Mouse (Mus musculus) CD8-positive naive resting alpha-beta T cell, adult 57 days (primary cell): Measurements from ENCODE around the gene Kcnmb4. TPM values are rescaled to one million over a fixed set of nuclear protein-coding genes. Genes with fewer than 3 reads are reported as not detected.

ENCODE experiments used
- total RNA-seq: library from RNA; stranded (reverse); gene quantifications from one replicate; pipeline ENCODE4 v1.2.4, GENCODE M21; 2023

The Kcnmb4 gene
- total RNA-seq: 9.6 TPM

DNA sequence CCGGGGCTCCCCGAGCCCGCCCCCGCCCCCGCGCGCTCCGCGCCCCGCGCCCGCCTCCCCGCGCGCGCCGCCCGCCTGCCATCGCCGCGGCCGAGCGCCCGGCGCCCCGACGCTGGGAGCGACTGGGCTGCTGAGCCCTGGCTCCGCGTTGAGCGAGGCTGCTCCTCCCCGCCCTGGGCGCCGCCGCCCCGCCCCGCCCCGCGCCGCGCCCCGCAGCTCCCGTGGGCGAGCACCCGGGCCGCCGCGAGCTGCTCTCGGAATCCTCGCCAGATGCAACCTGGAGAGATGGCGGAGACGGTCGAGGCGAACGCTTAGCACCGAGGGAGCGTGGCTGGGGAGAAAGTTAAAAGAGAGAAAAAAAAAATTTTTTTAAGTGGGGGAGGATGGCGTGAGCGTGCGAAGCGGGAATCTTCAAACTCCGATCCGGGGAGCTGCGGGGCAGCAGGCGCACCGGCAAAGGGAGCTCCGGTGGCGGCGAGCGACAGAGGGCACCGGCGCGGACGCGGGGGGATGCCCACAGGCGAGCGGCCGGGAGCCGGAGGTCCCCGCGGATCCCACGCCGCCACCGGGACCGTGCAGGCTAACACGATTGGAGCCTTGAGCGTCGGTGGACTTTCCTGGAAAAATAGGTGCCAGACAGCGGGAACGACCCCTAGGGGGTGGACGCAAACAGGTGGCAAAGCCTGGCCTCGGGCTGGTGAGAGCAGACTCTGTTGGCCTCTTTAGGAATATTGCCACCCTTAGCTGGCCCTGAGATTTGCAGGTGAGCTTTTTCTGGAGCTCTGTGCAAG lies at the start of gene Kcnmb4:
TSS of gene Kcnmb4 (minus strand) at position 120 of the 791 bp plus-strand sequence.

Other genes starting within 250 kb of the Kcnmb4 start
- 0.09 TPM for gene Ptprb, start 198.4 kb downstream of the Kcnmb4 start, total RNA-seq
- 107 TPM for gene Cnot2, start 107.6 kb upstream of the Kcnmb4 start, total RNA-seq